Mouse (Mus musculus) heart, embryonic 13.5 days (tissue): ENCODE measurements at regions not wholly inside any gene's neighbourhood (a gene's known extent, or its start where the extent isn't known, plus 50 kb on each side); places are given as distances from the start of the nearest gene placed in this dataset.

Experiments
- ATAC-seq: fragments of 200-750 bp; cut with Nextera tagmentation; 2 replicates; pipeline ENCODE4 v1.8.0; 2017; ENCODE audit warnings: moderate TSS enrichment; ENCODE audit not compliant: insufficient number of reproducible peaks, low FRiP score, low TSS enrichment; ENCODE audit errors: extremely low read depth
- H3K27ac ChIP-seq: fragments of 300-500 bp; sonication (generic); replicated peaks from 2 replicates; pipeline ENCODE4 v1.5.1; 2015; ENCODE audit warnings: moderate library complexity, mild to moderate bottlenecking, inconsistent platforms
- H3K27me3 ChIP-seq: fragments of 300-500 bp; sonication (generic); replicated peaks from 2 replicates; pipeline ENCODE4 v1.6.1; 2015; ENCODE audit warnings: mild to moderate bottlenecking, inconsistent platforms
- H3K36me3 ChIP-seq: fragments of 300-500 bp; sonication (generic); 2 replicates; pipeline ENCODE4 v1.6.1; 2015; ENCODE audit warnings: mild to moderate bottlenecking, inconsistent platforms
- H3K4me1 ChIP-seq: fragments of 300-500 bp; sonication (generic); 2 replicates; pipeline ENCODE4 v1.6.1; 2015; ENCODE audit warnings: inconsistent platforms
- H3K4me2 ChIP-seq: fragments of 300-500 bp; sonication (generic); 2 replicates; pipeline ENCODE4 v1.6.1; 2015; ENCODE audit warnings: inconsistent platforms, mild to moderate bottlenecking, moderate library complexity
- H3K4me3 ChIP-seq: fragments of 300-500 bp; sonication (generic); 2 replicates; pipeline ENCODE4 v1.5.1; 2015; ENCODE audit warnings: moderate library complexity, mild to moderate bottlenecking, inconsistent platforms
- H3K9ac ChIP-seq: fragments of 300-500 bp; sonication (generic); 2 replicates; pipeline ENCODE4 v1.6.1; 2015; ENCODE audit warnings: inconsistent platforms, mild to moderate bottlenecking, moderate library complexity
- H3K9me3 ChIP-seq: fragments of 300-500 bp; sonication (generic); 2 replicates; pipeline ENCODE4 v1.6.1; 2016; ENCODE audit warnings: inconsistent platforms
- WGBS: fragments of 180-500 bp; shearing (Covaris S2); methylation state at CpG from one replicate; pipeline ENCODE4 v1.1.7; 2015; ENCODE audit warnings: mixed read lengths; 5-methylcytosine and 5-hydroxymethylcytosine counted together

DNA sequence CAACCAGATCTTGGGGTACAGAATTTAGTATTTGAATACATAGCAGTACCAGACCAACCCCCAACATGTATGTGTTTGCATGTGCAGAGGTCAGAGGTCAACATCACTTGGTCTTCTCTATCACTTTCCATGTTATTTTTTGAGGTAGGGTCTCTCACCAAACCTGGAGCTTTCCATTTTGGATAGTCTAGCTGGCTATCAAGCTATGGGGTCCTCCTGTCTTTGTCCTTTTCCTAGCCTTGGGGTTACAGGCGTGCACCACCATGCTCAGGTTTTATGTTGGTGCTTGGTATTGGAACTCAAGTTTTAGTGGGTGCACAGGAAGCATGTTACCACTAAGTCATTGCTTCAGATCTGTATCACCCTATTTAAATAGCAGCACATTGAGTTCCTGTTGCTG is 151.0 kb downstream of the Plekhb2 start:
- Histone ChIP-seq H3K27me3 (no peaks in the 10 kb centered on the region), H3K9ac (no peak overlapping the region), H3K4me3 (no peak overlapping the region), H3K9me3 (no peaks in the 10 kb centered on the region), H3K4me2 (no peak overlapping the region), H3K4me1 (no peaks in the 10 kb centered on the region), H3K36me3 (no peaks in the 10 kb centered on the region), H3K27ac (no peak overlapping the region)
- WGBS: 56% methylated on average over 1 of the region's 1 CpGs
- ATAC-seq: no peak

DNA sequence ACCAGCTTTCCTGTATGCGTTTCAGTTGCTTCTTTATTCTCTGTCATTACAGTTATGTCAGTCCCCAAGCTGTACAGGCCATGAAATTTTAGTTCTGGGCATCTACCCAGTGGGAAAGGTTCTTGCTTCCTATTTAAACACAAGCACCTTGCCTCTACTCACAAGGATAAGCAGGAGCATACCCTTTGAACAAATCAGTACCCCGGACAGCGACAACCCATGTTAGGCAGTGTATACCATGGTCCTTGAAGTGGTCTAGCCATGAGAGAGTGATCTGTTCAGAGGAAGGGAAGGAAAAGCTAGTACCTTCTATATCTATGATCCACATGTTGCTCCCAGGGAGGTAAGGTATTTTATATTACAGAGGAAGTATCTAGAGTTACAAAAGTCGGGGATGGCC is 167.7 kb downstream of the Plekhb2 start:
- H3K27ac ChIP-seq: no peak overlapping the region
- no peak for ATAC-seq
- H3K4me3 ChIP-seq: no peak overlapping the region
- peaks cover 4% of the 10 kb centered on the region; the same call in 1 of the 2 replicates for H3K9me3 ChIP-seq
- H3K36me3 ChIP-seq: no peaks in the 10 kb centered on the region
- no peak overlapping the region for H3K4me2 ChIP-seq
- no peaks in the 10 kb centered on the region for H3K27me3 ChIP-seq
- no peak overlapping the region for H3K9ac ChIP-seq
- H3K4me1 ChIP-seq: no peaks in the 10 kb centered on the region
- WGBS: 56% methylated on average over 4 of the region's 4 CpGs

DNA sequence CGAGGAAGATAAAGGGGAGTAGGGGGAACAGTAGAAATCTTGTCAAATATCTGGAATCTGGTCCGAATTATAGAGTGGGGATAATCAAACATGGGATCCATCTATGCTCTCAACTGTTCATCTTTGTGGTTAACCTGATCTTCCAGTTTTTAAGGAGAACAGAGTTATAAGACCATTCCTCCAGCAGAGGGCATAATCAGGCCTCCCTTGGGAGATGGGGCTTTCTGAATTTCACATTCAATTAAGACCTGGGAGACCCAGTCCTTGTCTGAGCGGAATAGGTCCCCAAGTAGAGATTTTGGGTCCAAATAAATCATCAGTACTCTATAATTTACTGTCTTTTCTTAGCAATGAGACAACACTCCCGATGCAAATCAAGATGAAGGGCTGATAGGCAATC is 182.8 kb downstream of the Plekhb2 start:
- no peak for ATAC-seq
- 44% methylated on average over 4 of the region's 4 CpGs for whole genome bisulfite sequencing

DNA sequence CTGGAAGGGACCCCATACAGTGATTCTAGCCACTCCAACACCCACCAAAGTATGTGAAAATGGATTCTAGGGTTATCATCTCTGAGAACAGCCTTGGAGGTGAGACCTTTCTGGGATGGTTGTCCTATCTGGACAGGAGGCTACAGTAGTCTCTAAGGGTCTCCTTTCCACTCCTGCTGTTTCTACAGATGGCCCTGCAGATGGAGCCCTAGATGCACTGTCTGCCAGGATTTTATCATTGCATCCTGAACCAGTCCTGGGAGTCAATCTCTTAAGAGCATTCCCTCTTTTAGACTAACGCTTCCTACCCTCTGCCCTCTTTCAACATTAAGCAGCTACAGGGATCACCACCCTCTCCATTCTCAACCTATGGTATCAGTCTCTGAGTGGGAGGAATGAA is 223.0 kb downstream of the Plekhb2 start:
- WGBS: 42% methylated on average over 1 of the region's 1 CpGs
- H3K9me3 ChIP-seq: no peaks in the 10 kb centered on the region
- H3K36me3 ChIP-seq: no peaks in the 10 kb centered on the region
- H3K4me2 ChIP-seq: no peak overlapping the region
- no peak overlapping the region for H3K9ac ChIP-seq
- no peak overlapping the region for H3K4me3 ChIP-seq
- ATAC-seq: no peak
- no peaks in the 10 kb centered on the region for H3K27me3 ChIP-seq
- H3K4me1 ChIP-seq: no peaks in the 10 kb centered on the region
- H3K27ac ChIP-seq: no peak overlapping the region

More for the DNA sequence above, 182.8 kb downstream of the Plekhb2 start:
- H3K27ac ChIP-seq: no peak overlapping the region
- H3K4me2 ChIP-seq: no peak overlapping the region
- H3K27me3 ChIP-seq: no peaks in the 10 kb centered on the region
- H3K9me3 ChIP-seq: no peaks in the 10 kb centered on the region
- no peak overlapping the region for H3K9ac ChIP-seq
- H3K4me3 ChIP-seq: no peak overlapping the region
- no peaks in the 10 kb centered on the region for H3K36me3 ChIP-seq
- no peaks in the 10 kb centered on the region for H3K4me1 ChIP-seq

DNA sequence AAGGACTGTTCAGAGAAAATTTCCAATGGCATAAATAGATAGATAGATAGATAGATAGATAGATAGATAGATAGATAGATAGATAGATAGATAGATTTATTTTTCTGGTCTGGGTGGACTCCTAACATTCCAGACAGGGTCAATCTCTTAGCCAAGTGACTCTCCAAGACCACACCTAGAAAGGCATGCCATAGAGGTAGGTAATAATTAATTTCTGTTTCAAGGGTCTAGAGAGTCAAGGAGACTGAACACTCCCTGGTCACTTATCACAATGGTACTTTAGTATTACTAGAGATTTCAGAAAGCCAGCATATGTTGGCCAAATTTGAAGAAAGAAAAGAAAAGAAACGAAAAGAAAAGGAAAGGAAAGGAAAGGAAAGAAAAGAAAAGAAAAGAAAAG is 245.1 kb downstream of the Plekhb2 start:
- H3K4me2 ChIP-seq: no peak overlapping the region
- no peaks in the 10 kb centered on the region for H3K4me1 ChIP-seq
- H3K9ac ChIP-seq: no peak overlapping the region
- no peak overlapping the region for H3K4me3 ChIP-seq
- ATAC-seq: no peak
- 22% methylated on average over 1 of the region's 1 CpGs for WGBS
- no peaks in the 10 kb centered on the region for H3K27me3 ChIP-seq
- no peak overlapping the region for H3K27ac ChIP-seq
- H3K9me3 ChIP-seq: no peaks in the 10 kb centered on the region
- H3K36me3 ChIP-seq: no peaks in the 10 kb centered on the region

DNA sequence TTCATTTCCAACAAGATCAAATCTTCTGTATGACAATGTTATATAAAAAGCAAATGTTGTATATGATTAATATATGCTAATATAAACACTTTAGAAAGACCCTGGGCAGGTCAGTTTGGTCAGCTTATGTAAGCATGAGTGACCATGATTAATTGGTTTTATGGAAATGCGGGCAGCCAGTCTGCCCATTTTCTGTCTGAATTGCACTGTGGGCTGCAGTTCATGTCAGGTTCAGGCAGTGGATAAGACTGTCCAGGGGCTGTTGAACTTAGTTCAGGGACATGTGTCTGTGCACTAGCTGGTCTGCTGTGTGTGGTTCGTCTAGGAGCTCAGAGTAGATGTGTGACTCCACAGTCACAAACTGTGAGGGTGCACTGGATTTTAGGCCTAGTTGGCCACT is 246.0 kb downstream of the Plekhb2 start:
- Histone ChIP-seq H3K36me3 (no peaks in the 10 kb centered on the region), H3K9ac (no peak overlapping the region), H3K27me3 (no peaks in the 10 kb centered on the region), H3K4me3 (no peak overlapping the region), H3K4me2 (no peak overlapping the region), H3K27ac (no peak overlapping the region), H3K9me3 (no peaks in the 10 kb centered on the region), H3K4me1 (no peaks in the 10 kb centered on the region)
- WGBS: 79% methylated on average over 2 of the region's 2 CpGs
- ATAC-seq: no peak

DNA sequence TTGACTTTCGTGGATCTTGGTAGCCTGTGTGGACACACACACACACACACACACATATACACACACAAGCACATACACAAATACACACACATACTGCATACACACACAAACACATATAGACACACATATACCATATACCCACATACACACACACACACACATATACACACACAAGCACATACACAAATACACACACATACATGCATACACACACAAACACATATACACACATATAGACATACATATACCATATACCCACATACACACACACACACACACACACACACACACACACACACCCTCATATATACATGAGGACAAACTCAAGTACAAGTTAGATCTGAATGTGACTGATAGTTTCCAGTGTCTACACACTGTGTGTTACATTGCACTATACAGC is 256.9 kb downstream of the Plekhb2 start:
- Histone ChIP-seq H3K4me2 (no peak overlapping the region), H3K27ac (no peak overlapping the region), H3K9ac (no peak overlapping the region), H3K27me3 (no peaks in the 10 kb centered on the region), H3K9me3 (peaks cover 10% of the 10 kb centered on the region; the same call in 1 of the 2 replicates), H3K36me3 (no peaks in the 10 kb centered on the region), H3K4me1 (no peaks in the 10 kb centered on the region), H3K4me3 (no peak overlapping the region)
- WGBS: 60% methylated on average over 1 of the region's 1 CpGs
- ATAC-seq: peak; percentile 58; the same call in 1 of the 2 replicates

DNA sequence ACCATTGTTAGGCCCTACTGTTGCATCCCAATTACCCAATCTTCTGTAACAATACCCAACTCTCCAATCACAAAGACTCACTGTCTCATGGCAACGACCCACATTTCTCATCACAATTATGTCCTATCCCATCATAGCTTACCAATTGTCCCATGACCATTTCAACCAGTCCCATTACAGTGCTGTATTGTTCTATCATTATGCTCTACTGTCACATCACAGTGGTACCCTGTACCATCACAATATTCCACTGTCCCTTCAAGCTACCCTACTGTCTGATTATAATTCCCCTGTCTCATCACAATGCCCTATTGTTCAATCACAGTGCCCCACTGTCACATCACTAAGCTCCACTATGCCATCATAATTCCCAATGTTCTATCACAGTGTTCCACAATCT is 260.0 kb downstream of the Plekhb2 start:
- H3K4me2 ChIP-seq: no peak overlapping the region
- peaks cover 6% of the 10 kb centered on the region; the same call in 1 of the 2 replicates for H3K9me3 ChIP-seq
- WGBS: 49% methylated on average over 1 of the region's 1 CpGs
- H3K27ac ChIP-seq: no peak overlapping the region
- no peaks in the 10 kb centered on the region for H3K27me3 ChIP-seq
- ATAC-seq: no peak
- no peaks in the 10 kb centered on the region for H3K4me1 ChIP-seq
- H3K4me3 ChIP-seq: no peak overlapping the region
- no peak overlapping the region for H3K9ac ChIP-seq
- H3K36me3 ChIP-seq: no peaks in the 10 kb centered on the region

DNA sequence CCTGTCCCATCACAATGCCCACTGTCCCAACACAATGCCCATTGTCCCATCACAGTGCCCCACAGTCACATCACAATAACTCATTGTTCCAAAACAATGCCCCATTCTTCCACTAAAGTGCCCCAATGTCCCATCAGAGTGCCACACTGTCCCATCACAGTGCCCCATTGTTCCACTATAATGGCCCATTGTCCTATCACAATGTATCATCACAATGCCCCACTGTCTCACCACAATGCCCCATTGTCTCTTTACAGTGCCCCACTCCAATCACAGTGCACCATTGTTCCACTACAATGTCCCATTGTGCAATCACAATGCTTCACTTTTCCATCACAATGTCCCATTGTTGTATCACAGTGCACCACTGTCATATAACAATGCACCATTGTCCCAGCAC is 265.7 kb downstream of the Plekhb2 start:
- Histone ChIP-seq H3K27ac (no peak overlapping the region), H3K9ac (no peak overlapping the region), H3K4me3 (no peak overlapping the region), H3K36me3 (no peaks in the 10 kb centered on the region), H3K9me3 (peaks cover 31% of the 10 kb centered on the region), H3K4me2 (no peak overlapping the region), H3K27me3 (no peaks in the 10 kb centered on the region), H3K4me1 (no peaks in the 10 kb centered on the region)
- ATAC-seq: no peak

DNA sequence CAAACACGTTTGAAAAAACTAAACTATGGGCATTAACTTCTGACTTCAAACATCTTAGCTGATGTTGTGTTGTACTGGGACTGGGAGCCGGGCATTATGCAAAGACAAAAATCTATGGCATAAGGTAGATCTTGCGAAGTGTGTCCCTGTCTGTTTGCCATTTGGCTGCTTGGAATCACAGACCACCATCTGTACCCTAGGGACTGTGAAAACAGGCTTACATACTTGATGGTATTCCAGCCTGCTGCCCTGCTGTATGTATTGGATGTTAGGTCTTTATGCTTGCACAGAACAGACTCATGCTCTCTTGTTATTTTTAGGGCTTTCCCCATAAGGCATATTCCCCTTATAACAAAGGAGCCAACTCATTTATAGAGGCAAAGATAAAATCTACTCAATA is 288.1 kb downstream of the Plekhb2 start:
- Histone ChIP-seq H3K36me3 (no peaks in the 10 kb centered on the region), H3K27ac (no peak overlapping the region), H3K27me3 (no peaks in the 10 kb centered on the region), H3K4me2 (no peak overlapping the region), H3K4me1 (no peaks in the 10 kb centered on the region), H3K9ac (no peak overlapping the region), H3K9me3 (peaks cover 2% of the 10 kb centered on the region; the same call in 1 of the 2 replicates), H3K4me3 (no peak overlapping the region)
- ATAC-seq: no peak
- WGBS: 74% methylated on average over 3 of the region's 3 CpGs

DNA sequence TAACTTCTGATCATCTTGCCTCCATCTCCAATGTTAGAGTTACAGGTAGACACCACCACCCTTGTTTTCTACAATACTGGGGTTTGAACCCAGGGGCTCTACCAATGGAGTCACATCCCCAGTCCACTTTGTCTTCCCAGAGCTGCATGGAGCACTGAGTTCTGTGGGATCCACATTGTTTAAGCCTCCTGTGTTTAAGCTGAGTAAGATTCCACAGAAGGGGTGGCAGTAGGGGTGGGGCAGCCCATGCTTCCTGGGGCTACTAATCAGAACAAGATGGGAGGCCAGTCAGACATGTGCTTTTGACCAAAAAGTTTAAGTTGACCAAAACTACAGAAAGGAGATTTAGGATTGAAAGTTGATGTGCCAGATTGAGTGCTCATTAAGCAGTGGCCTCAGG is 299.3 kb downstream of the Plekhb2 start:
- Histone ChIP-seq H3K36me3 (no peaks in the 10 kb centered on the region), H3K9me3 (no peaks in the 10 kb centered on the region), H3K9ac (no peak overlapping the region), H3K27ac (no peak overlapping the region), H3K4me3 (no peak overlapping the region), H3K27me3 (no peaks in the 10 kb centered on the region), H3K4me2 (no peak overlapping the region), H3K4me1 (no peaks in the 10 kb centered on the region)
- no peak for ATAC-seq

DNA sequence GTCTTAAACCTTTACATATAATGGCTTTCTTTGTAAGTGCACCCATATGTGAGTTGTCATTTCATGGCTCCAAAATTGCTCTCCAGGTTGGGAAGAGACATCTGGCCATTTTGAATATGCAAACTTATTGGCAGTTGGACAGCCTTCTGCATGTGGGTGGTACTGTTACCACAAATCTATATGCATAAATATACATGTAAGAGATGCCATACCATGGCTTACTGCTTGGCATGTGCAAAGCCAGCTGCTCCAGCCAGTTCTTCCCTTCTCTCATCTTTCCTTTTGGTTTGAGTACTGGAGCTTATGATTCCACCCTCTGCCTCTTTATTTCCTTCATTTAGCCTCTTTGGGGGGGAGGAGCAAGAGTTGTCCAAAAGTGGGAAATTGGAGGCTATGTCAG is 312.7 kb downstream of the Plekhb2 start:
- Histone ChIP-seq H3K9ac (no peak overlapping the region), H3K27ac (no peak overlapping the region), H3K27me3 (no peaks in the 10 kb centered on the region), H3K9me3 (no peaks in the 10 kb centered on the region), H3K4me2 (no peak overlapping the region), H3K4me1 (no peaks in the 10 kb centered on the region), H3K36me3 (no peaks in the 10 kb centered on the region), H3K4me3 (no peak overlapping the region)
- ATAC-seq: no peak

DNA sequence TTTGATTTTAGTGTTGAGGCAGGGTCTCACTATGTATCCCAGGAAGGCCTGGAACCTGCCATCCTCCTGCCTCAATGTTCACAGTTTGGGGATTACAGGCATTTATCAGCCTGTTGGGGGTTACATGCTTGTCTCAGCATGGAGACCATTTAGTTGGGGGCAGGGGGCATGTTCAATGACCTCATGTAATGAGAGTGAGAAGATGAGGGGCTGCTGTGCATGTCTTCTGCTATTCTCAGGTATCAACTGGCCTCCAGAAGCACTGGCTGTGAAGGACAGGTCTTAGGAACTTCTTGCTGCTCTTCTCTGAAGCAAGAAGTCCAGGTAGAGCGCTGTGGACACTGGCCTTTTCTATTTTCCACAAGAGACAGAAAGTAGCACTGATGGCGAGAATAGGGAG is 350.9 kb downstream of the Plekhb2 start:
- Histone ChIP-seq H3K9me3 (no peaks in the 10 kb centered on the region), H3K4me2 (no peak overlapping the region), H3K27me3 (no peaks in the 10 kb centered on the region), H3K36me3 (no peaks in the 10 kb centered on the region), H3K4me1 (peaks cover 9% of the 10 kb centered on the region; the same call in 1 of the 2 replicates), H3K9ac (no peak overlapping the region), H3K27ac (no peak overlapping the region), H3K4me3 (no peak overlapping the region)
- WGBS: 63% methylated on average over 2 of the region's 2 CpGs
- no peak for ATAC-seq
